In the genomic region with DNA sequence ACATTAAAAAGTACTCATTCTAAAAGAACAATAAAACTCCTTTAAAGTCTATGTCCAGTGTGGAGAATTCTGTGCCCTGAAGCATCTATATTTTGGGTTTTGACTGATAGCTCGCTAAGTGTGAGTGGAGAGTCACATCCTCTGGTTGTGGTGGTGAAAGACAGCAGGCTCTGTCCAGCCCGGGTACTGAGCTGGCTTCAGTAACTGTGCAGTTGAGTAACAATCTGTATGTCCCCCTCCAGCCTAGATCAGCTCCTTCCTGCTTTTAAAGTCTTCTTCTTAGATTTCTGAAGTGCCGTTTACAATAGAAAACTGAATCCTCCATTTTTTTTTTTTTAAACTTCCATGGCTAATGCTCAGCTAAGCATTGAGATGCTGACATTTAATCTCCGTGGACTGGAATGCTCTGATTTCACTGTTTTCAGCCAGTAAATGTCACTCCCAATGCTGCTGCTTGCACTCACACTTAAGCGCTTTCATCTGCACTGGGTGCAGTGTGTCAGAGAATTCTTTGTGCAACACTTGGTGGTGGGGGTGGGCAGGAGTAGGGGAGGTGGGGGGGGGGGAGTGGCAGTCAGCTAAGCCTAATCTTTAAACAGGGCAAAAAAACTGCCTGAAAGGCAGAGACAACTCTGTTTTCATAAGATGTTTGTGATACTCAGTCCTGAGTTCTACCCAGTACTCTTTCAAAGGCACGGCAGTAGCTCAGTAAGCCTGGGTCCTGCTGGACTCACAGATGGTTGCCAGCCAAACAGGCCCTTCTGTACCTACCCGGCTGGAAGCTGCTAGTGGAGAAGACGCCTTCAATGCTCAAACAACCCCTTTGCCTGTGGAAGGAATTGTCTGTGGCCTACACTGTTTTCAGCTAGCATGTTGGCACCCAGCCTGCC, we compare ENCODE assay signal across 8 mouse cellular contexts. TPM values are rescaled to one million over a fixed set of nuclear protein-coding genes. Genes with fewer than 3 reads are reported as not detected.
DNase-seq lines count a peak whose midpoint lies in the region; ATAC-seq and TF ChIP-seq lines count a peak whose summit lies in the region.

No protein-coding gene starts in this region.

- H3K27ac ChIP-seq in MEL (ENCODE audit: control insufficient read depth, low read depth, low read length), result peak overlapping the region; percentile 55; the same call in 1 of the 2 replicates
- 0 out of 2 replicates have a peak overlapping the region, but pooled peaks have one; percentile 9 for H3K27ac ChIP-seq in forebrain, postnatal 0 days (ENCODE audit: low read depth, low read length)
- 0 out of 2 replicates have a peak overlapping the region, but pooled peaks have one; percentile 8 for H3K27ac ChIP-seq in macrophage

- no peaks in the 10 kb centered on the region for H3K9me3 ChIP-seq in MEL (replicated peaks; ENCODE audit: insufficient read depth, low read length)
- no peaks in the 10 kb centered on the region for H3K9me3 ChIP-seq in forebrain, postnatal 0 days (ENCODE audit: low read length)

- H3K9ac ChIP-seq in MEL (ENCODE audit: control insufficient read depth, low read depth, low read length, poor library complexity, severe bottlenecking), result no peak overlapping the region
- H3K9ac ChIP-seq in forebrain, postnatal 0 days, result no peak overlapping the region

- TF ChIP-seq CTCF in MEL (IDR thresholded peaks at IDR 0.05 in 2 of 3, conservative IDR thresholded peaks at IDR 0.05 in 1 of 3; ENCODE audit: control insufficient read depth in 1 of 3, insufficient read depth in 1 of 3, low read depth in 2 of 3, low read length in 3 of 3, poor library complexity in 1 of 3, severe bottlenecking in 1 of 3), result no peak
- TF ChIP-seq CTCF in forebrain, postnatal 0 days (IDR thresholded peaks at IDR 0.05; ENCODE audit: low read depth), result no peak

- peak; percentile 52; the same call in 1 of the 2 replicates for ATAC-seq in forebrain, postnatal 0 days

- H3K79me2 ChIP-seq in MEL (ENCODE audit: control insufficient read depth, insufficient read depth, low read length, poor library complexity) (no peaks in the 10 kb centered on the region), macrophage (ENCODE audit: inconsistent target) (no peaks in the 10 kb centered on the region)

- H3K27me3 ChIP-seq in MEL (ENCODE audit: control insufficient read depth in 1 of 2, insufficient read depth in 2 of 2, low read length in 2 of 2), result no peaks in the 10 kb centered on the region
- H3K27me3 ChIP-seq in forebrain, postnatal 0 days (ENCODE audit: insufficient read depth, low read length), result no peaks in the 10 kb centered on the region

- H3K36me3 ChIP-seq in MEL (ENCODE audit: control insufficient read depth in 1 of 2, insufficient read depth in 2 of 2, low read length in 2 of 2) (peaks cover 0 to 3% of the 10 kb centered on the region in 2 experiments; a peak in 2 of 4 replicates), macrophage (ENCODE audit: inconsistent target) (no peaks in the 10 kb centered on the region)
- H3K36me3 ChIP-seq in forebrain, postnatal 0 days (ENCODE audit: insufficient read depth), result no peaks in the 10 kb centered on the region

- WGBS in forebrain, postnatal 0 days, result 16% methylated on average over 8 of the region's 8 CpGs
- 35% methylated on average over 8 of the region's 8 CpGs for WGBS in macrophage (ENCODE audit: missing documents)

- no peak for TF ChIP-seq POLR2A in MEL (IDR thresholded peaks at IDR 0.05; ENCODE audit: control insufficient read depth in 1 of 2, insufficient read depth in 1 of 2, low read depth in 1 of 2, low read length in 2 of 2, poor library complexity in 1 of 2)

- TF ChIP-seq EP300 in MEL (IDR thresholded peaks at IDR 0.05; ENCODE audit: low read depth in 1 of 2, low read length in 2 of 2), result no peak

- H3K4me3 ChIP-seq in MEL (ENCODE audit: control insufficient read depth in 1 of 2, insufficient read depth in 1 of 2, low read depth in 2 of 2, low read length in 2 of 2), result no peak overlapping the region
- no peak overlapping the region for H3K4me3 ChIP-seq in forebrain, postnatal 0 days (ENCODE audit: low read depth, low read length)
- H3K4me3 ChIP-seq in macrophage (ENCODE audit: inconsistent target), result no peak overlapping the region

- H3K4me1 ChIP-seq in MEL (ENCODE audit: control insufficient read depth in 1 of 2, insufficient read depth in 2 of 2, low read length in 2 of 2), result peaks cover 5 to 6% of the 10 kb centered on the region in 2 experiments; a peak in 3 of 4 replicates
- 0 out of 2 replicates have a peak, but pooled peaks cover 2% of the 10 kb centered on the region for H3K4me1 ChIP-seq in forebrain, postnatal 0 days (ENCODE audit: insufficient read depth)

- H3K4me2 ChIP-seq in forebrain, postnatal 0 days (ENCODE audit: low read depth), result no peak overlapping the region

- DNase-seq in embryo, embryonic 10 days (ENCODE audit: low spot score), result peak; percentile 36
- DNase-seq in embryo, embryonic 9.5 days (ENCODE audit: extremely low spot score), result no peak
- DNase-seq in MEL (ENCODE audit: low read depth, low spot score), result no peak
- no peak for DNase-seq in forebrain, postnatal 0 days
- DNase-seq in layer of hippocampus, adult 11-12 months (ENCODE audit: low spot score), result no peak
- no peak for DNase-seq in urinary bladder, adult 2 months (ENCODE audit: low spot score)
- no peak for DNase-seq in adrenal gland, postnatal 10 days

- TF ChIP-seq RAD21 in MEL (IDR thresholded peaks at IDR 0.05; ENCODE audit: low read depth, low read length), result no peak

TF ChIP-seq in MEL, 35 proteins besides CTCF, POLR2A, EP300 and RAD21:
- TF ChIP-seq JUND (IDR thresholded peaks at IDR 0.05; ENCODE audit: low read depth, low read length), result no peak
- TF ChIP-seq MYB (IDR thresholded peaks at IDR 0.05; ENCODE audit: low read depth, low read length), result no peak

RNA-seq across cellular contexts. Expression of gene Alg14, which starts 52.7 kb away (rescaled TPM):
- 2.5 and 3.2 TPM in 2 replicates for total RNA-seq in MEL (2012; rRNA removed)
- polyA plus RNA-seq in MEL (2012; ENCODE audit: insufficient read depth in 1 of 2, insufficient read length in 2 of 2, low read depth in 1 of 2, low replicate concordance in 2 of 2, missing spikeins in 1 of 2) (10 to 100 TPM in 1 of 2 experiments, not detected in 1; 20.1 TPM), macrophage (2018) (9.8 to 14.2 TPM (median 12.1 TPM) in 3 replicates)
- total RNA-seq in forebrain, postnatal 0 days (2014; rRNA removed), result 20.8 and 28.2 TPM in 2 replicates
- polyA plus RNA-seq in forebrain, postnatal 0 days (2015; fragmentation: Nextera tagmentation; extraction: Ambion mirVana), result 29.6 and 31.6 TPM in 2 replicates
- total RNA-seq in macrophage (2018; cell fraction: chromatin; rRNA removed), result 10 to 100 TPM in 7 of 26 experiments, 1 to 10 TPM in 19; 2.2 to 13.3 (median 9.2) TPM
- total RNA-seq in macrophage (2018; cell fraction: cytosol; rRNA removed), result 10 to 100 TPM in 15 of 26 experiments, 1 to 10 TPM in 11; 8.3 to 13.0 (median 10.7) TPM
- 10 to 100 TPM in 8 of 26 experiments, 1 to 10 TPM in 18; 5.1 to 13.0 (median 8.7) TPM for total RNA-seq in macrophage (2018; cell fraction: nucleus; rRNA removed)
- 25.0 TPM in 2 replicates for polyA plus RNA-seq in urinary bladder, adult 2 months (2012; rRNA removed)
- total RNA-seq in adrenal gland, postnatal 10 days (2021), result 10 to 100 TPM; 27.4 to 31.3 TPM
